Mouse (Mus musculus): ENCODE results near the gene Mup4.
A peak's percentile ranks its signal among the peaks of the same experiment; 100 is the strongest.
"Not testable (repeated sequence)": the region's sequence is repeated elsewhere in the genome, so short reads cannot be mapped to it uniquely, and the experiment has no call there.

Mup4 gene

GRCm38 (mm10) chr4:59960610-59961009, at the start of gene Mup4:
Gene Mup4 (minus strand): TSS chr4:59960710.
- no peak for DNase-seq (ENCODE audit: low spot score in 2 of 2)

GRCm38 (mm10) chr4:59997894-59998293, 37.4 kb upstream of the Mup4 start:
- DNase-seq (ENCODE audit: low spot score in 2 of 2): not testable (repeated sequence)

GRCm38 (mm10) chr4:59963405-59964344, 3.2 kb upstream of the Mup4 start, which contains the start of gene Mup6:
Gene Mup6 (plus strand): TSS chr4:59964294.
- no peak for DNase-seq (ENCODE audit: low spot score in 2 of 2)

GRCm38 (mm10) chr4:59937543-59937942, 23.0 kb downstream of the Mup4 start:
- DNase-seq (ENCODE audit: low spot score in 2 of 2): no peak

- DNase-seq (ENCODE audit: low spot score in 2 of 2): no peak
Measured at GRCm38 (mm10) chr4:59932505-59933281, 27.8 kb downstream of the Mup4 start.

- DNase-seq (ENCODE audit: low spot score in 2 of 2): peak; percentile 49 to 59
Measured at GRCm38 (mm10) chr4:59928347-59928746, 32.2 kb downstream of the Mup4 start.

- no peak for DNase-seq (ENCODE audit: low spot score in 2 of 2)
Measured at GRCm38 (mm10) chr4:59927666-59928065, 32.8 kb downstream of the Mup4 start.

GRCm38 (mm10) chr4:59925082-59925481, 35.4 kb downstream of the Mup4 start:
- no peak for DNase-seq (ENCODE audit: low spot score in 2 of 2)

GRCm38 (mm10) chr4:59917966-59918365, 42.5 kb downstream of the Mup4 start:
- no peak for DNase-seq (ENCODE audit: low spot score in 2 of 2)

- DNase-seq (ENCODE audit: low spot score in 2 of 2): no peak
Measured at GRCm38 (mm10) chr4:59914608-59915403, 45.7 kb downstream of the Mup4 start, which contains the start of gene Slc46a2. Gene Slc46a2 (minus strand): TSS chr4:59915056.

GRCm38 (mm10) chr4:59908785-59909184, 51.7 kb downstream of the Mup4 start:
- DNase-seq (ENCODE audit: low spot score in 2 of 2): no peak

GRCm38 (mm10) chr4:59907657-59908230, 52.8 kb downstream of the Mup4 start:
- no peak for DNase-seq (ENCODE audit: low spot score in 2 of 2)

GRCm38 (mm10) chr4:59907092-59907491, 53.4 kb downstream of the Mup4 start:
- no peak for DNase-seq (ENCODE audit: low spot score in 2 of 2)

All from right cerebral cortex, postnatal 36 days (tissue).